ENCODE assay signal across 12 mouse cellular contexts in genomic region chr13:53471411-53471810, GRCm38 (mm10). TPM values are rescaled to one million over a fixed set of nuclear protein-coding genes. Genes with fewer than 3 reads are reported as not detected.
A peak's percentile ranks its signal among the peaks of the same experiment; 100 is the strongest.
DNase-seq lines count a peak whose midpoint lies in the region; ATAC-seq lines count a peak whose summit lies in the region.
"Had no signal": no experiment of that assay in that cellular context is flagged by ENCODE, and none has a peak within 500 bp of the region (broad histone marks: within the 10 kb centered on the region; RNA-seq: fewer than 3 reads in every experiment).

No protein-coding gene starts in this region.

- peaks cover 99% of the 10 kb centered on the region for H3K27me3 ChIP-seq in kidney, embryonic 15.5 days
- H3K27me3 ChIP-seq in hindbrain, embryonic 12.5 days, result peaks cover 94% of the 10 kb centered on the region
- peaks cover 65% of the 10 kb centered on the region for H3K27me3 ChIP-seq in neural tube, embryonic 11.5 days (ENCODE audit: control insufficient read depth, insufficient read depth, low read length)

- no peak overlapping the region for H3K27ac ChIP-seq in kidney, embryonic 15.5 days
- no peak overlapping the region for H3K27ac ChIP-seq in hindbrain, embryonic 12.5 days
- no peak overlapping the region for H3K27ac ChIP-seq in neural tube, embryonic 11.5 days (ENCODE audit: low read depth, low read length)
- H3K27ac ChIP-seq: liver, embryonic 15.5 days had no signal

- ATAC-seq in kidney, embryonic 15.5 days (replicated peaks; ENCODE audit: low FRiP score), result no peak
- ATAC-seq in hindbrain, embryonic 12.5 days (ENCODE audit: low FRiP score), result no peak
- ATAC-seq in neural tube, embryonic 11.5 days (ENCODE audit: insufficient read depth, low FRiP score, low TSS enrichment), result no peak

- peak overlapping the region; percentile 55; the same call in 1 of the 2 replicates for H3K4me3 ChIP-seq in kidney, embryonic 15.5 days (replicated peaks)
- peak overlapping the region; percentile 55 for H3K4me3 ChIP-seq in hindbrain, embryonic 12.5 days
- peak overlapping the region; percentile 58 for H3K4me3 ChIP-seq in neural tube, embryonic 11.5 days (ENCODE audit: low read depth, low read length)

- peaks cover 32% of the 10 kb centered on the region for H3K4me1 ChIP-seq in kidney, embryonic 15.5 days
- H3K4me1 ChIP-seq in hindbrain, embryonic 12.5 days, result peaks cover 35% of the 10 kb centered on the region
- H3K4me1 ChIP-seq in neural tube, embryonic 11.5 days (ENCODE audit: control insufficient read depth, insufficient read depth, low read length), result no peaks in the 10 kb centered on the region; the same call in 1 of the 2 replicates

- DNase-seq in embryo, embryonic 10.5 days (ENCODE audit: low spot score), result peak; percentile 23
- no peak for DNase-seq in embryo, embryonic 9.5 days (ENCODE audit: extremely low spot score)
- DNase-seq in kidney, postnatal 25 days, result no peak
- peak; percentile 26 for DNase-seq in neural tube, embryonic 11.5 days (ENCODE audit: low spot score)
- DNase-seq in testis, postnatal 10 days (ENCODE audit: low spot score), result no peak
- no peak for DNase-seq in ovary, postnatal 36 days (ENCODE audit: low spot score)
- DNase-seq: adrenal gland, adult 2 months; cerebellum, adult 11 months; thymus, adult 18-20 months had no signal

- H3K36me3 ChIP-seq in kidney, embryonic 15.5 days, result no peaks in the 10 kb centered on the region
- no peaks in the 10 kb centered on the region for H3K36me3 ChIP-seq in hindbrain, embryonic 12.5 days
- no peaks in the 10 kb centered on the region for H3K36me3 ChIP-seq in neural tube, embryonic 11.5 days (ENCODE audit: control insufficient read depth, insufficient read depth, low read length)
- H3K36me3 ChIP-seq: liver, embryonic 15.5 days had no signal

- H3K9ac ChIP-seq in kidney, embryonic 15.5 days, result no peak overlapping the region
- H3K9ac ChIP-seq in hindbrain, embryonic 12.5 days, result peak overlapping the region; percentile 46
- peak overlapping the region; percentile 68; the same call in 1 of the 2 replicates for H3K9ac ChIP-seq in neural tube, embryonic 11.5 days (ENCODE audit: low read length)
- H3K9ac ChIP-seq: liver, embryonic 15.5 days had no signal

- WGBS in kidney, embryonic 15.5 days, result 9% methylated on average over 6 of the region's 6 CpGs
- WGBS in hindbrain, embryonic 12.5 days, result 2% methylated on average over 6 of the region's 6 CpGs
- WGBS in neural tube, embryonic 11.5 days, result 4% methylated on average over 6 of the region's 6 CpGs

- peak overlapping the region; percentile 93; the same call in 1 of the 2 replicates for H3K4me2 ChIP-seq in kidney, embryonic 15.5 days
- H3K4me2 ChIP-seq in hindbrain, embryonic 12.5 days (replicated peaks), result peak overlapping the region; percentile 81
- peak overlapping the region; percentile 68 for H3K4me2 ChIP-seq in neural tube, embryonic 11.5 days (ENCODE audit: low read depth)

- H3K9me3 ChIP-seq in kidney, embryonic 15.5 days (replicated peaks), result no peaks in the 10 kb centered on the region
- no peaks in the 10 kb centered on the region for H3K9me3 ChIP-seq in hindbrain, embryonic 12.5 days (replicated peaks)
- no peaks in the 10 kb centered on the region for H3K9me3 ChIP-seq in neural tube, embryonic 11.5 days (ENCODE audit: control insufficient read depth, low read length)
- H3K9me3 ChIP-seq: liver, embryonic 15.5 days had no signal

RNA-seq across cellular contexts. Expression of gene Msx2, which starts 1.5 kb away (rescaled TPM):
- polyA plus RNA-seq in kidney, embryonic 15.5 days (2015; fragmentation: Nextera tagmentation; extraction: Ambion mirVana), result 0.99 and 1.5 TPM in 2 replicates
- 60.3 and 65.2 TPM in 2 replicates for polyA plus RNA-seq in hindbrain, embryonic 12.5 days (2016; fragmentation: Nextera tagmentation; extraction: Ambion mirVana)
- polyA plus RNA-seq in neural tube, embryonic 11.5 days (2014; fragmentation: Nextera tagmentation; extraction: Ambion mirVana), result 20.2 and 21.0 TPM in 2 replicates
- polyA plus RNA-seq: liver, embryonic 15.5 days had no signal

Comparison
In these comparisons a context has a peak if more than half of its experiments do, and no peak if none do; other contexts are left out.
1. DNase-seq: peak in embryo, embryonic 10.5 days (single experiment) and neural tube, embryonic 11.5 days (single experiment); none in embryo, embryonic 9.5 days (single experiment), kidney, postnatal 25 days (0 of 2), testis, postnatal 10 days (single experiment) and ovary, postnatal 36 days (single experiment).
2. Peak in every context shown above with its lines, with median percentiles within 50 percentile points of each other: H3K4me2 ChIP-seq and H3K4me3 ChIP-seq.